8 mouse cellular contexts compared by ENCODE assay signal in genomic region chr12:73123093-73124041, GRCm38 (mm10). TPM values are rescaled to one million over a fixed set of nuclear protein-coding genes. Genes with fewer than 3 reads are reported as not detected.
DNase-seq lines count a peak whose midpoint lies in the region; ATAC-seq lines count a peak whose summit lies in the region.

Mnat1 (plus strand) TSS chr12:73123717.

- under 1% methylated on average over 23 of the region's 23 CpGs for WGBS in heart, embryonic 13.5 days
- 2% methylated on average over 23 of the region's 23 CpGs for WGBS in liver, embryonic 12.5 days (ENCODE audit: insufficient replicate concordance)
- WGBS in stomach, embryonic 15.5 days, result under 1% methylated on average over 23 of the region's 23 CpGs

- no peaks in the 10 kb centered on the region for H3K9me3 ChIP-seq in heart, embryonic 13.5 days
- H3K9me3 ChIP-seq in liver, embryonic 12.5 days (replicated peaks), result no peaks in the 10 kb centered on the region
- no peaks in the 10 kb centered on the region for H3K9me3 ChIP-seq in stomach, embryonic 15.5 days

- peak within 1 kb of the TSS; percentile 87 for H3K4me3 ChIP-seq in heart, embryonic 13.5 days
- H3K4me3 ChIP-seq in liver, embryonic 12.5 days, result peak within 1 kb of the TSS; percentile 80
- peak within 1 kb of the TSS; percentile 80 for H3K4me3 ChIP-seq in stomach, embryonic 15.5 days (replicated peaks)

- peak within 1 kb of the TSS; percentile 92 for H3K9ac ChIP-seq in heart, embryonic 13.5 days
- peak within 1 kb of the TSS; percentile 82 for H3K9ac ChIP-seq in liver, embryonic 12.5 days
- peak within 1 kb of the TSS; percentile 68; the same call in 1 of the 2 replicates for H3K9ac ChIP-seq in stomach, embryonic 15.5 days

- peak within 1 kb of the TSS; percentile 81 for H3K4me2 ChIP-seq in heart, embryonic 13.5 days
- H3K4me2 ChIP-seq in liver, embryonic 12.5 days, result peak within 1 kb of the TSS; percentile 73
- H3K4me2 ChIP-seq in stomach, embryonic 15.5 days, result peak within 1 kb of the TSS; percentile 53

- no peaks in the 10 kb centered on the region for H3K36me3 ChIP-seq in heart, embryonic 13.5 days
- no peaks in the 10 kb centered on the region for H3K36me3 ChIP-seq in liver, embryonic 12.5 days
- H3K36me3 ChIP-seq in stomach, embryonic 15.5 days, result no peaks in the 10 kb centered on the region

- H3K27me3 ChIP-seq in heart, embryonic 13.5 days (replicated peaks), result no peaks in the 10 kb centered on the region
- H3K27me3 ChIP-seq in liver, embryonic 12.5 days (replicated peaks), result no peaks in the 10 kb centered on the region
- no peaks in the 10 kb centered on the region for H3K27me3 ChIP-seq in stomach, embryonic 15.5 days (replicated peaks)

- H3K4me1 ChIP-seq in heart, embryonic 13.5 days, result peaks cover 17% of the 10 kb centered on the region
- peaks cover 13% of the 10 kb centered on the region for H3K4me1 ChIP-seq in liver, embryonic 12.5 days
- H3K4me1 ChIP-seq in stomach, embryonic 15.5 days, result 0 out of 2 replicates have a peak, but pooled peaks cover 3% of the 10 kb centered on the region

- peak; percentile 79 for ATAC-seq in erythroid progenitor cell, adult 5-6 weeks (replicated peaks; ENCODE audit: low FRiP score, poor library complexity, severe bottlenecking)
- ATAC-seq in heart, embryonic 13.5 days (ENCODE audit: extremely low read depth, insufficient number of reproducible peaks, low FRiP score, low TSS enrichment), result peak; percentile 37; the same call in 1 of the 2 replicates
- ATAC-seq in liver, embryonic 12.5 days, result peak; percentile 83
- peak; percentile 47; the same call in 1 of the 2 replicates for ATAC-seq in stomach, embryonic 15.5 days (ENCODE audit: insufficient read depth, low FRiP score, low read depth)

- H3K27ac ChIP-seq in heart, embryonic 13.5 days (replicated peaks), result peak within 1 kb of the TSS; percentile 79
- peak within 1 kb of the TSS; percentile 67 for H3K27ac ChIP-seq in liver, embryonic 12.5 days
- peak within 1 kb of the TSS; percentile 65; the same call in 1 of the 2 replicates for H3K27ac ChIP-seq in stomach, embryonic 15.5 days

- DNase-seq in CD4-positive helper T cell, adult 2 months (ENCODE audit: low read depth, low spot score), result peak; percentile 84
- DNase-seq in brain, embryonic 18.5 days (ENCODE audit: low read depth, low spot score), result peak; percentile 64
- peak; percentile 86 for DNase-seq in kidney, postnatal 10 days
- DNase-seq in natural killer cell, adult 2 months (ENCODE audit: low spot score in 2 of 2), result peak; percentile 61 to 73

RNA-seq across cellular contexts. Expression of gene Mnat1, which starts in this region (rescaled TPM):
- total RNA-seq in erythroid progenitor cell, adult 5-6 weeks (2015; ENCODE audit: low replicate concordance), result 5.0 TPM in 2 replicates
- total RNA-seq in erythroid progenitor cell, adult 5-6 weeks (2017; ENCODE audit: low replicate concordance), result 1.4 and 5.0 TPM in 2 replicates
- polyA plus RNA-seq in heart, embryonic 13.5 days (2015; fragmentation: Nextera tagmentation; extraction: Ambion mirVana), result 19.0 and 19.3 TPM in 2 replicates
- polyA plus RNA-seq in liver, embryonic 12.5 days (2016; fragmentation: Nextera tagmentation; extraction: Ambion mirVana), result 14.1 and 16.7 TPM in 2 replicates
- polyA plus RNA-seq in stomach, embryonic 15.5 days (2015; fragmentation: Nextera tagmentation; extraction: Ambion mirVana), result 24.2 and 26.7 TPM in 2 replicates

Comparison
In these comparisons a context has a peak if more than half of its experiments do, and no peak if none do; other contexts are left out.
1. Peak in every context shown above with its lines: DNase-seq, ATAC-seq, H3K4me3 ChIP-seq and H3K27ac ChIP-seq.